Mouse (Mus musculus): ENCODE measurements at regions not wholly inside any gene's neighbourhood (a gene's known extent, or its start where the extent isn't known, plus 50 kb on each side); places are given as distances from the start of the nearest gene placed in this dataset.
"Not testable (repeated sequence)": the region's sequence is repeated elsewhere in the genome, so short reads cannot be mapped to it uniquely, and the experiment has no call there.

DNA sequence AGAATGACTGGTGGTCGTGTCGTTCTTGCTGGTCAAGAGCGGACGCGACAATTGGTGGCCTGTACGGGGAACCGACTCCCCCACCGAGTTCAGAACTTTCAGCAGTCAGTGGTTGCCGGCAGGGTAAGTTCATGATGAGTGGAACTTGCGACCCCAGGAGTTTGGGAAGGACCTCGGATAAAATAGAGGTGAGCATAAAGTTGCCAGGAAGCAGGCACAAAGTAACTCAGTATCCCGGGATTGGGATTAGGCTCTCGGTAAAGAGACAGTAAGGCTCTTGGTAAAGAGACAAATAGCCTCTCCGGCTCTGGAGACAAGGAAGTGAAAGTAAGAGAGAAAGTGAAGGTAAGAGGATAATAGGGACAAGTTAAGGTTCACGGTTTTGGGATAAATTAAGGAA lies 393.2 kb downstream of the Tdrd3 start:
- not testable (repeated sequence) for H3K4me3 ChIP-seq (replicated peaks; ENCODE audit: low read length); H3K9ac ChIP-seq (replicated peaks; ENCODE audit: low read depth, low read length); H3K27ac ChIP-seq (ENCODE audit: low read length); H3K4me2 ChIP-seq (ENCODE audit: low read length); H3K36me3 ChIP-seq (ENCODE audit: control insufficient read depth, insufficient read depth); H3K4me1 ChIP-seq (replicated peaks; ENCODE audit: control insufficient read depth, insufficient read depth, low read length); H3K27me3 ChIP-seq (replicated peaks; ENCODE audit: control insufficient read depth, insufficient read depth, low read length); H3K9me3 ChIP-seq (ENCODE audit: control insufficient read depth, low read length); ATAC-seq
- 94% methylated on average over 15 of the region's 15 CpGs for WGBS

DNA sequence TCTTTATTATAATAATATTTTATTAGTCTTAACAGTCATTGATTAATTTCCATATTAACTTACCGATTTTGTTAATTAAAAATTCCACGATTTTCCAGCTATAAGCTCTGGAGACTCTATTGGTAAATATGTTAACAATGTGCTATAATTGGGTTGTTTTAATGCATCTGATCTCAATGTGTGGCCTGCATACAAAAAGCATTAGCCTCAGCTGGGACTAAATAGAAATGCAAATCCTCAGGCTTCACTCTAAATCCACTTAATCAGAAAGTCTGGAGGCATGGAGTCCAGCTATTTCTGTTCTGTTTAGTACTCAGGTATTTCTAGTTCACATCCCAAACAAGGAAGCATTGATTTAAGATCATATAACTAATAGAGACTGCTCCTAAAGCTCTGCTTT lies 427.7 kb downstream of the Tdrd3 start:
- WGBS, result 55% methylated on average over 2 of the region's 2 CpGs

DNA sequence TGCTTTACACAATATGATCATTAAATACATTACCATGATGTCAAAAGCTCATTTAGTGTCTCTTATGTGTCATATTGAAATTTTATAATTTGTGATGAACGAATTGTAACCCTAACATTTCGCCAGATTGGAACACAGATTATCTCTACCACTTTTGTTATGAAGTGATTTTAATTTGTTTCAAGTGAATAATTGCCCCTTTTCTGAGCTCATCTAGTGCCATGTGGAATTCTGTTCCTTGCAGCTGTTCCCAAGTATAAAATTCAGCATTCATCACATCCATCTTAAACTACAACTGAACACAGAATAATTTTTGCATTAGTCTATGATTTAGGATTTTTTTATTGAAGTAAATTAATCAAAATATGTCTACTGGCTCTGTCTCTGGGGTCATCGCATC lies 445.0 kb downstream of the Tdrd3 start:
- 76% methylated on average over 3 of the region's 3 CpGs for WGBS
- Histone ChIP-seq H3K9ac (replicated peaks; ENCODE audit: low read depth, low read length) (no peak overlapping the region), H3K9me3 (ENCODE audit: control insufficient read depth, low read length) (no peaks in the 10 kb centered on the region), H3K27ac (ENCODE audit: low read length) (no peak overlapping the region), H3K4me2 (ENCODE audit: low read length) (no peak overlapping the region), H3K36me3 (ENCODE audit: control insufficient read depth, insufficient read depth) (no peaks in the 10 kb centered on the region), H3K4me1 (replicated peaks; ENCODE audit: control insufficient read depth, insufficient read depth, low read length) (peaks cover 11% of the 10 kb centered on the region), H3K27me3 (replicated peaks; ENCODE audit: control insufficient read depth, insufficient read depth, low read length) (no peaks in the 10 kb centered on the region), H3K4me3 (replicated peaks; ENCODE audit: low read length) (no peak overlapping the region)
- ATAC-seq, result 0 out of 2 replicates have a peak, but pooled peaks have one; percentile 23

More for the DNA sequence above, 427.7 kb downstream of the Tdrd3 start:
- Histone ChIP-seq H3K36me3 (ENCODE audit: control insufficient read depth, insufficient read depth) (no peaks in the 10 kb centered on the region), H3K9ac (replicated peaks; ENCODE audit: low read depth, low read length) (no peak overlapping the region), H3K4me3 (replicated peaks; ENCODE audit: low read length) (no peak overlapping the region), H3K4me2 (ENCODE audit: low read length) (no peak overlapping the region), H3K27me3 (replicated peaks; ENCODE audit: control insufficient read depth, insufficient read depth, low read length) (no peaks in the 10 kb centered on the region), H3K4me1 (replicated peaks; ENCODE audit: control insufficient read depth, insufficient read depth, low read length) (no peaks in the 10 kb centered on the region), H3K27ac (ENCODE audit: low read length) (no peak overlapping the region), H3K9me3 (ENCODE audit: control insufficient read depth, low read length) (no peaks in the 10 kb centered on the region)
- no peak for ATAC-seq

DNA sequence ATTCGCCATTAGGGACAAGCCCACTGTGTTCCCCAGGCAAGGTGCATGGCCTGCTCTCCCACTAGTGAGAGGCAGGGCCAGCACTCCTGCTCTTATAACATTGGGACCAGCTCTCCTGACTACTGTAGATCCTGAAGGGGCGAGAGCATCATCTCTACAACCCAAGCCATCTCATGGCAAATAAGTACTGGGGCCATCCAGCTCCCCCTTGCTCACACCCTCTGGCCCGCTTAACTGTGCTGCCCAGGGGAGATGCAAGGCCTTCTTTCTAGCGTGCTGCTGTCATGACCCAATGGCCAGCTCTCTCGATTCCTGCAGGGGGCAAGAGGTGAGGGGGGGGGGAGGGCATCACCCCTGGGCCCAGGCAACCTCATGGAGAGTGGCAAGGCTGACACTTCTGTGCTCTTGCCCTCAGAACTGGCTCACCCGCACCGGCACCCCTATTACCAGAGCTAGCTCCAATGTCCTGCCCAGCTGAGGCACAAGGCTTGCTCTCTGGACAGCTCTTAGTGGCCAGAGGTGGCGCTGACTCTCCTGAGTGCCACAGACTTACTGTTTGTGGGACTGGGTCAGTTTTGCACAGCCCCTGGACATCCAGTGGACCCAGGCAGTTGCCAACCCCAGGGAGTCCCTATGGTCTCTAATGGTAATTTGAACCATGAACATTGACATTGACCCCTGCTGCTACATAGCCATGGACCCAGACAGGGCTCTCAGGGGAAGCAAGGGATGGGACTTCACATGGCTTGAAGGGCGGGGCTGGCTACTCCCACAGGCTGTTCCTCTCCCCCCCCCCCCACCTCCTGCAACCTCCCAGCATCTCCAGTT lies 448.2 kb downstream of the Tdrd3 start:
- Histone ChIP-seq H3K4me1 (replicated peaks; ENCODE audit: control insufficient read depth, insufficient read depth, low read length) (peaks cover 11% of the 10 kb centered on the region), H3K9ac (replicated peaks; ENCODE audit: low read depth, low read length) (no peak overlapping the region), H3K9me3 (ENCODE audit: control insufficient read depth, low read length) (no peaks in the 10 kb centered on the region), H3K27ac (ENCODE audit: low read length) (no peak overlapping the region), H3K27me3 (replicated peaks; ENCODE audit: control insufficient read depth, insufficient read depth, low read length) (no peaks in the 10 kb centered on the region), H3K4me3 (replicated peaks; ENCODE audit: low read length) (no peak overlapping the region), H3K4me2 (ENCODE audit: low read length) (no peak overlapping the region), H3K36me3 (ENCODE audit: control insufficient read depth, insufficient read depth) (no peaks in the 10 kb centered on the region)
- ATAC-seq, result peak; percentile 7; the same call in 1 of the 2 replicates
- 88% methylated on average over 9 of the region's 9 CpGs for WGBS

DNA sequence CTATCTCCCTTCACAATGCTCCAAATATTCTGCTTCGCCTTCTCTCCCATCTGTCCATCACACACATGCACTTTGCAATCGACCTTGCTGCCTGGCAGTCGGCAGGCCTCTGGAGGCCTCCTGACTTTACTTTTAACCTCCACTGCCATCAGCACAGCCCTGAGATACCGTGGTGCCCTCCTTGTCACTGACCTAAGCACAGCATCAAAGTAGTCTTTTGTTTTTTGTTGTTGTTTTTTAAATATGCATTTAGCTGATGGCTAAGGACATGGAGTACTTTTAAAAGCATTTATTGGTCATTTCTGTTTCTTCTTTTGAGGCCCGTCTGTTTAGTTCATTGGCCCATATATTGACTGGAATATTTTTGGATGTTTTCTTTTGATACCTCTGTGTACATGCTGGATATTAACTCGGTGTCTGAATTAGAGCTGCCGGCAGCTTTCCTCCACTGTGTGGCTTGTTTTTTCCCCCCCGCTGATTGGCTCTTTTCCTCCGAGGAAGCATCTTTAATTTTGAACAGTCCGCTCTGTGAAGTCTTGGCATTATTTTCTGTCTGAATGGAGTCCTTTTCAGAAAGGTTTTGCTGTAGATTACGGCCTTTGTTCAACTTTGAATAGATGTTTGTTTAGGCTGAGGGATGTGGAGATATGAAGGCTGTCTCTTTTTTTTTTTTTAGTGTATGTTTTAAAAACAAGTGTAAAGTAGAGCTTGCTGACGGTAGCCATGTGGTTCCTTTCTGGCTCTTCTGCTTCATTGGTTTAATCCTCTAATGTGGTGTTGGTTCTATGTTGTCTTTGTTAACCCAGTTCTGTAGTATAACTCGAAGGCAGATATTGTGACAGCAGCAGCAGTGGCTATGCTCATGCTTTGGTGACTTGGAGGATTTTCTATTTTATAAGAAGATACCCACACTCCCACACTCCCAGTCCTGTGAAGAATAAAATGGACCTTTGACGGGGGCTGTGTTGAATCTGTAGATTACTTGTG lies 449.1 kb downstream of the Tdrd3 start:
- 8% methylated on average over 14 of the region's 14 CpGs for WGBS
- Histone ChIP-seq H3K4me2 (ENCODE audit: low read length) (peak overlapping the region; percentile 37), H3K4me1 (replicated peaks; ENCODE audit: control insufficient read depth, insufficient read depth, low read length) (peaks cover 11% of the 10 kb centered on the region), H3K27ac (ENCODE audit: low read length) (no peak overlapping the region), H3K9me3 (ENCODE audit: control insufficient read depth, low read length) (no peaks in the 10 kb centered on the region), H3K4me3 (replicated peaks; ENCODE audit: low read length) (no peak overlapping the region), H3K36me3 (ENCODE audit: control insufficient read depth, insufficient read depth) (no peaks in the 10 kb centered on the region), H3K27me3 (replicated peaks; ENCODE audit: control insufficient read depth, insufficient read depth, low read length) (no peaks in the 10 kb centered on the region), H3K9ac (replicated peaks; ENCODE audit: low read depth, low read length) (no peak overlapping the region)
- ATAC-seq, result peak; percentile 84

DNA sequence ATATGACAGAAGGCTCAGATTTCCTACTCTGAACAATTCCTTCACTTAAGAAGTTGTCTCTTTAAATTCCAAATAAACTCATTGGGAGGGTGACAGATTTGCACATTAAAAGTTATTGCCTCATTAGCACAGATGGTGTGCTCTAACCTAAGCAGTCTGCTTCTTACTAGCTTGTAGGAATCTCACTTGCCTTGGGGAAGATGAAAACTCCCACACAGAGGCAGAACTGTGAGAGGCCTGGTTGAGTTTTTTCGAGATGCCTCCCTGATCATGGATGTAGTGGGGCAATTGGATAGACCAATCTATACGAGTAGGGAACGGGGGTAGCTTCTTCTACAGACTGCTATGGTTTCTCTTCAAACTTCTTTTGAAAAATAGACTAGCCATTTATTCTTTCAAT lies 485.3 kb downstream of the Tdrd3 start:
- no peak overlapping the region for H3K4me2 ChIP-seq (ENCODE audit: low read length)
- no peaks in the 10 kb centered on the region for H3K4me1 ChIP-seq (replicated peaks; ENCODE audit: control insufficient read depth, insufficient read depth, low read length)
- no peaks in the 10 kb centered on the region for H3K27me3 ChIP-seq (replicated peaks; ENCODE audit: control insufficient read depth, insufficient read depth, low read length)
- no peak overlapping the region for H3K9ac ChIP-seq (replicated peaks; ENCODE audit: low read depth, low read length)
- WGBS, result 86% methylated on average over 3 of the region's 3 CpGs
- H3K27ac ChIP-seq (ENCODE audit: low read length), result no peak overlapping the region
- no peaks in the 10 kb centered on the region for H3K9me3 ChIP-seq (ENCODE audit: control insufficient read depth, low read length)
- no peak for ATAC-seq
- no peak overlapping the region for H3K4me3 ChIP-seq (replicated peaks; ENCODE audit: low read length)
- no peaks in the 10 kb centered on the region for H3K36me3 ChIP-seq (ENCODE audit: control insufficient read depth, insufficient read depth)

DNA sequence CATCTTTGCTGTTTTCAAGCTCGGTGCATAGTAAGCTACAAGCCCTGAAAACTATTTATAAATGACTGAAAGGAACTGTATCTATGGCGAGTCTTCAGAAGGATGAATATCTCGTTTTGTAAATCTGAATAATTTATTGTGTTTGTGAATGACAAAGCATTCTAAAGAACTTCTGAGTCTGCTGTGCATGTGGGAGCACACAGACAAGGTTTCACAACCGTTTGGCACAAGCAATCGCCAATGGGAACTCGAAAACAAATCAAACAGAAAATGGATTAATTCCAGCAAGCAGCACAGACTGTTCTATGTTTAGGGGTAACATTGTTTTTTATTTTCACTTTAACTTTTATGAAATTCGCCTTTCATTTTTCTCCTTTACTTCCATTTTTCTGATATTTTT lies 486.0 kb downstream of the Tdrd3 start:
- no peak for ATAC-seq
- H3K36me3 ChIP-seq (ENCODE audit: control insufficient read depth, insufficient read depth), result no peaks in the 10 kb centered on the region
- H3K27ac ChIP-seq (ENCODE audit: low read length), result no peak overlapping the region
- 60% methylated on average over 7 of the region's 7 CpGs for WGBS
- no peaks in the 10 kb centered on the region for H3K4me1 ChIP-seq (replicated peaks; ENCODE audit: control insufficient read depth, insufficient read depth, low read length)
- H3K27me3 ChIP-seq (replicated peaks; ENCODE audit: control insufficient read depth, insufficient read depth, low read length), result no peaks in the 10 kb centered on the region
- H3K4me3 ChIP-seq (replicated peaks; ENCODE audit: low read length), result no peak overlapping the region
- H3K9me3 ChIP-seq (ENCODE audit: control insufficient read depth, low read length), result no peaks in the 10 kb centered on the region
- no peak overlapping the region for H3K4me2 ChIP-seq (ENCODE audit: low read length)
- H3K9ac ChIP-seq (replicated peaks; ENCODE audit: low read depth, low read length), result no peak overlapping the region

Data from forebrain, embryonic 16.5 days (tissue).